Mouse (Mus musculus) intestine, postnatal 0 days (tissue): ENCODE results near the gene Fam120c. TPM values are rescaled to one million over a fixed set of nuclear protein-coding genes. Genes with fewer than 3 reads are reported as not detected.
A peak's percentile ranks its signal among the peaks of the same experiment; 100 is the strongest.

ENCODE experiments used
- ATAC-seq: fragments of 200-750 bp; cut with Nextera tagmentation; 2 replicates; pipeline ENCODE4 v1.8.0; 2017; ENCODE audit warnings: mild to moderate bottlenecking, moderate TSS enrichment, moderate library complexity
- H3K27ac ChIP-seq: fragments of 300-500 bp; sonication (generic); 2 replicates; pipeline ENCODE4 v1.5.1; 2014; ENCODE audit warnings: mild to moderate bottlenecking, low read depth, low read length, moderate library complexity
- H3K27me3 ChIP-seq: fragments of 300-500 bp; sonication (generic); replicated peaks from 2 replicates; pipeline ENCODE4 v1.6.1; 2014; ENCODE audit warnings: low read length, mixed read lengths; ENCODE audit not compliant: control insufficient read depth, insufficient read depth
- H3K36me3 ChIP-seq: fragments of 300-500 bp; sonication (generic); 2 replicates; pipeline ENCODE4 v1.6.1; 2014; ENCODE audit warnings: mild to moderate bottlenecking, moderate library complexity; ENCODE audit not compliant: control insufficient read depth, insufficient read depth
- H3K4me1 ChIP-seq: fragments of 300-500 bp; sonication (generic); replicated peaks from 2 replicates; pipeline ENCODE4 v1.6.1; 2014; ENCODE audit warnings: antibody characterized with exemption, low read length, mixed read lengths; ENCODE audit not compliant: control insufficient read depth, insufficient read depth
- H3K4me2 ChIP-seq: fragments of 300-500 bp; sonication (generic); replicated peaks from 2 replicates; pipeline ENCODE4 v1.6.1; 2014; ENCODE audit warnings: low read depth, mild to moderate bottlenecking, moderate library complexity
- H3K4me3 ChIP-seq: fragments of 300-500 bp; sonication (generic); 2 replicates; pipeline ENCODE4 v1.5.1; 2014; ENCODE audit warnings: low read depth, low read length
- H3K9ac ChIP-seq: fragments of 300-500 bp; sonication (generic); 2 replicates; pipeline ENCODE4 v1.6.1; 2014; ENCODE audit warnings: mild to moderate bottlenecking, low read depth, low read length
- H3K9me3 ChIP-seq: fragments of 300-500 bp; sonication (generic); 2 replicates; pipeline ENCODE4 v1.6.1; 2016; ENCODE audit warnings: mixed run types; ENCODE audit not compliant: control insufficient read depth
- CTCF ChIP-seq: sonication (generic); IDR thresholded peaks from 2 replicates; pipeline ENCODE4 v1.5.1; 2016; ENCODE audit warnings: low read depth, mild to moderate bottlenecking, control low read depth, antibody characterized with exemption, moderate library complexity
- WGBS: fragments of 180-500 bp; shearing (Covaris S2); extraction: QIAGEN DNeasy Blood & Tissue Kit; methylation state at CpG from one replicate; pipeline ENCODE4 v1.1.7; 2014; 5-methylcytosine and 5-hydroxymethylcytosine counted together
- polyA plus RNA-seq: library from polyadenylated mRNA; unstranded; fragments of >200 nt; fragmentation: Nextera tagmentation; extraction: Ambion mirVana; gene quantifications from 2 replicates; pipeline ENCODE4 v1.2.1, GENCODE M21; 2015

The Fam120c gene
- polyA plus RNA-seq: 0.81 and 0.89 TPM in 2 replicates

GRCm38 (mm10) chrX:151343761-151344500, at the start of gene Fam120c:
TSS of gene Fam120c (plus strand) at chrX:151344175.
- Histone ChIP-seq H3K4me3 (peak within 1 kb of the TSS; percentile 62), H3K9ac (peak within 1 kb of the TSS; percentile 57), H3K27me3 (no peaks in the 10 kb centered on the region), H3K4me2 (peak within 1 kb of the TSS; percentile 70), H3K4me1 (no peaks in the 10 kb centered on the region), H3K27ac (peak within 1 kb of the TSS; percentile 71), H3K9me3 (no peaks in the 10 kb centered on the region), H3K36me3 (no peaks in the 10 kb centered on the region)
- 0 out of 2 replicates have a peak, but pooled peaks have one; percentile 3 for TF ChIP-seq CTCF
- WGBS: 20% methylated on average over 49 of the region's 56 CpGs
- peak; percentile 92 for ATAC-seq

- Histone ChIP-seq H3K4me2 (no peak overlapping the region), H3K27me3 (no peaks in the 10 kb centered on the region), H3K4me3 (no peak overlapping the region), H3K27ac (no peak overlapping the region), H3K4me1 (no peaks in the 10 kb centered on the region), H3K36me3 (no peaks in the 10 kb centered on the region), H3K9me3 (no peaks in the 10 kb centered on the region), H3K9ac (no peak overlapping the region)
- no peak for ATAC-seq
- no peak for TF ChIP-seq CTCF
Measured at GRCm38 (mm10) chrX:151298329-151298728, 45.6 kb upstream of the Fam120c start.

- Histone ChIP-seq H3K27me3 (no peaks in the 10 kb centered on the region), H3K36me3 (no peaks in the 10 kb centered on the region), H3K9ac (no peak overlapping the region), H3K4me3 (no peak overlapping the region), H3K4me2 (no peak overlapping the region), H3K27ac (no peak overlapping the region), H3K4me1 (no peaks in the 10 kb centered on the region), H3K9me3 (no peaks in the 10 kb centered on the region)
- no peak for ATAC-seq
- TF ChIP-seq CTCF: peak; percentile 36; the same call in 1 of the 2 replicates
- 81% methylated on average over 4 of the region's 4 CpGs for WGBS
Measured at GRCm38 (mm10) chrX:151313732-151314131, 30.2 kb upstream of the Fam120c start.

- ATAC-seq: no peak
- H3K4me3 ChIP-seq: no peak overlapping the region
- H3K9ac ChIP-seq: no peak overlapping the region
- no peaks in the 10 kb centered on the region for H3K4me1 ChIP-seq
- H3K27ac ChIP-seq: no peak overlapping the region
- no peak overlapping the region for H3K4me2 ChIP-seq
- no peaks in the 10 kb centered on the region for H3K36me3 ChIP-seq
- 70% methylated on average over 2 of the region's 2 CpGs for WGBS
- TF ChIP-seq CTCF: no peak
- no peaks in the 10 kb centered on the region for H3K27me3 ChIP-seq
- H3K9me3 ChIP-seq: no peaks in the 10 kb centered on the region
Measured at GRCm38 (mm10) chrX:151333615-151334014, 10.4 kb upstream of the Fam120c start.

- H3K9ac ChIP-seq: no peak overlapping the region
- no peaks in the 10 kb centered on the region for H3K27me3 ChIP-seq
- TF ChIP-seq CTCF: no peak
- WGBS: 67% methylated on average over 4 of the region's 4 CpGs
- no peaks in the 10 kb centered on the region for H3K4me1 ChIP-seq
- H3K27ac ChIP-seq: no peak overlapping the region
- no peak overlapping the region for H3K4me3 ChIP-seq
- H3K4me2 ChIP-seq: no peak overlapping the region
- no peaks in the 10 kb centered on the region for H3K9me3 ChIP-seq
- no peak for ATAC-seq
- no peaks in the 10 kb centered on the region for H3K36me3 ChIP-seq
Measured at GRCm38 (mm10) chrX:151337804-151338203, 6.2 kb upstream of the Fam120c start.

- no peak for TF ChIP-seq CTCF
- ATAC-seq: peak; percentile 62
- H3K4me2 ChIP-seq: peak overlapping the region; percentile 70
- no peaks in the 10 kb centered on the region for H3K9me3 ChIP-seq
- 19% methylated on average over 33 of the region's 33 CpGs for WGBS
- H3K4me1 ChIP-seq: no peaks in the 10 kb centered on the region
- no peaks in the 10 kb centered on the region for H3K27me3 ChIP-seq
- peak overlapping the region; percentile 62 for H3K4me3 ChIP-seq
- H3K36me3 ChIP-seq: no peaks in the 10 kb centered on the region
- H3K27ac ChIP-seq: peak overlapping the region; percentile 71
- H3K9ac ChIP-seq: peak overlapping the region; percentile 57
Measured at GRCm38 (mm10) chrX:151344501-151344984, 568 bp downstream of the Fam120c start.
